Mouse (Mus musculus): Measurements from ENCODE around the gene Pik3cg. TPM values are rescaled to one million over a fixed set of nuclear protein-coding genes. Genes with fewer than 3 reads are reported as not detected.

Gene Pik3cg
- polyA plus RNA-seq, 1 experiment from 2014 or later, result 3.9 TPM

GRCm38 (mm10) chr12:32127599-32128507, 80.6 kb downstream of the Pik3cg start:
- Histone ChIP-seq H3K36me3 (ENCODE audit: control insufficient read depth, insufficient read depth, low read length) (no peaks in the 10 kb centered on the region), H3K4me3 (ENCODE audit: low read depth, low read length) (no peak overlapping the region), H3K4me1 (ENCODE audit: control insufficient read depth, insufficient read depth, low read length) (no peaks in the 10 kb centered on the region), H3K4me2 (replicated peaks; ENCODE audit: low read depth, low read length) (no peak overlapping the region), H3K27me3 (ENCODE audit: control insufficient read depth, insufficient read depth, low read length) (no peaks in the 10 kb centered on the region), H3K27ac (ENCODE audit: low read length) (no peak overlapping the region), H3K9ac (replicated peaks; ENCODE audit: low read depth, low read length) (no peak overlapping the region), H3K9me3 (ENCODE audit: control insufficient read depth, low read depth, low read length) (no peaks in the 10 kb centered on the region)
- no peak for ATAC-seq (ENCODE audit: insufficient number of reproducible peaks, insufficient read depth, low FRiP score, low read depth)
- WGBS, result 35% methylated on average over 14 of the region's 14 CpGs

GRCm38 (mm10) chr12:32127158-32127557, 81.3 kb downstream of the Pik3cg start:
- no peaks in the 10 kb centered on the region for H3K4me1 ChIP-seq (ENCODE audit: control insufficient read depth, insufficient read depth, low read length)
- H3K4me3 ChIP-seq (ENCODE audit: low read depth, low read length), result no peak overlapping the region
- no peaks in the 10 kb centered on the region for H3K36me3 ChIP-seq (ENCODE audit: control insufficient read depth, insufficient read depth, low read length)
- 67% methylated on average over 2 of the region's 2 CpGs for WGBS
- H3K27ac ChIP-seq (ENCODE audit: low read length), result no peak overlapping the region
- no peak for ATAC-seq (ENCODE audit: insufficient number of reproducible peaks, insufficient read depth, low FRiP score, low read depth)
- H3K9ac ChIP-seq (replicated peaks; ENCODE audit: low read depth, low read length), result no peak overlapping the region
- no peaks in the 10 kb centered on the region for H3K27me3 ChIP-seq (ENCODE audit: control insufficient read depth, insufficient read depth, low read length)
- no peaks in the 10 kb centered on the region for H3K9me3 ChIP-seq (ENCODE audit: control insufficient read depth, low read depth, low read length)
- no peak overlapping the region for H3K4me2 ChIP-seq (replicated peaks; ENCODE audit: low read depth, low read length)

GRCm38 (mm10) chr12:32124456-32124855, 84.0 kb downstream of the Pik3cg start:
- no peak overlapping the region for H3K27ac ChIP-seq (ENCODE audit: low read length)
- no peak overlapping the region for H3K4me3 ChIP-seq (ENCODE audit: low read depth, low read length)
- no peaks in the 10 kb centered on the region for H3K36me3 ChIP-seq (ENCODE audit: control insufficient read depth, insufficient read depth, low read length)
- WGBS, result 85% methylated on average over 2 of the region's 2 CpGs
- H3K9me3 ChIP-seq (ENCODE audit: control insufficient read depth, low read depth, low read length), result no peaks in the 10 kb centered on the region
- ATAC-seq (ENCODE audit: insufficient number of reproducible peaks, insufficient read depth, low FRiP score, low read depth), result no peak
- H3K4me1 ChIP-seq (ENCODE audit: control insufficient read depth, insufficient read depth, low read length), result no peaks in the 10 kb centered on the region
- no peak overlapping the region for H3K4me2 ChIP-seq (replicated peaks; ENCODE audit: low read depth, low read length)
- no peak overlapping the region for H3K9ac ChIP-seq (replicated peaks; ENCODE audit: low read depth, low read length)
- H3K27me3 ChIP-seq (ENCODE audit: control insufficient read depth, insufficient read depth, low read length), result no peaks in the 10 kb centered on the region

DNA sequence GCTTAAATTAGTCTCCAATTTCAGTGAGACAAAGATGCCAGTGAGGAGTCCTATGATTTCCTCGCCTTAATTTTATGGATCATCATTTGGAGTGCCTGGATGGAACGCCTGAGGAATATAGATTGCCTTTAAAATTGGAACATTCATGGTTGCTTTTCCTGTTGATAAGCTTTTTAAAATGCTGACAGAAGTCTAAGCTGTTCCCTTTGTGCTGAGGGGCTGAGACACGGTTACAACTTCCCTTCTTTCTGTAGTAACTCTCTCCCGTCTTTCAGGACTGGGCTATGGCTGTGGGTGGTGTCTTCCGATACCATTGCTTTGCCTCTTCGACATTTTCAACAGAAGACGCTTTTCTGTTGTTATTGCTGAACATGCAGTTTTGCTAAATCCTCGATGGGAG, 84.4 kb downstream of the Pik3cg start:
- WGBS, result 86% methylated on average over 8 of the region's 8 CpGs
- ATAC-seq (ENCODE audit: insufficient number of reproducible peaks, insufficient read depth, low FRiP score, low read depth), result no peak

DNA sequence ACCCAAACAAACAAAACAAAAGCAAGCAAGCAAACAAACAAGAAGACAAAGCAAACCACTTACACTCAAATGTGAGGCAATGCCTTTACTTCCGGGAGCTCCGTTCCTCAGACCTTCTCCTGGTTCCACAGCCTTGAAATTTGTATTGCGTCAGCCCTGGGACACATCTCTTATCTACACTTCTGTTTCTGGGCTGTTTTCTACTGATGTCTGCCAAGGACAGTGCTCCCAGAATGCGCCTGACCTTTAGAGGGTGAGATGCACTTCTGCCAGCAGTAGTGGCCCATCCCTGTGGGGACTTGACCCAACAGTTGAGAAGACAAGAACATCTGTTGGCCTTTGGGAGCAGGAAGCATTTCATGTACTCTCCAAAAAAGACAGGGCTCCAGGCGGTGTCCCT, 84.9 kb downstream of the Pik3cg start:
- Histone ChIP-seq H3K27ac (ENCODE audit: low read length) (no peak overlapping the region), H3K9ac (replicated peaks; ENCODE audit: low read depth, low read length) (no peak overlapping the region), H3K4me1 (ENCODE audit: control insufficient read depth, insufficient read depth, low read length) (no peaks in the 10 kb centered on the region), H3K36me3 (ENCODE audit: control insufficient read depth, insufficient read depth, low read length) (no peaks in the 10 kb centered on the region), H3K4me2 (replicated peaks; ENCODE audit: low read depth, low read length) (no peak overlapping the region), H3K4me3 (ENCODE audit: low read depth, low read length) (no peak overlapping the region), H3K27me3 (ENCODE audit: control insufficient read depth, insufficient read depth, low read length) (no peaks in the 10 kb centered on the region), H3K9me3 (ENCODE audit: control insufficient read depth, low read depth, low read length) (no peaks in the 10 kb centered on the region)
- WGBS, result 76% methylated on average over 5 of the region's 5 CpGs
- ATAC-seq (ENCODE audit: insufficient number of reproducible peaks, insufficient read depth, low FRiP score, low read depth), result no peak

More for the DNA sequence above, 84.4 kb downstream of the Pik3cg start:
- no peak overlapping the region for H3K9ac ChIP-seq (replicated peaks; ENCODE audit: low read depth, low read length)
- H3K36me3 ChIP-seq (ENCODE audit: control insufficient read depth, insufficient read depth, low read length), result no peaks in the 10 kb centered on the region
- H3K4me2 ChIP-seq (replicated peaks; ENCODE audit: low read depth, low read length), result no peak overlapping the region
- H3K4me1 ChIP-seq (ENCODE audit: control insufficient read depth, insufficient read depth, low read length), result no peaks in the 10 kb centered on the region
- H3K4me3 ChIP-seq (ENCODE audit: low read depth, low read length), result no peak overlapping the region
- H3K27ac ChIP-seq (ENCODE audit: low read length), result no peak overlapping the region
- no peaks in the 10 kb centered on the region for H3K27me3 ChIP-seq (ENCODE audit: control insufficient read depth, insufficient read depth, low read length)
- H3K9me3 ChIP-seq (ENCODE audit: control insufficient read depth, low read depth, low read length), result no peaks in the 10 kb centered on the region

Other genes with a start within 250 kb of the Pik3cg start
- 34.0 and 38.7 TPM in 2 replicates for gene Prkar2b, start 147.4 kb downstream of the Pik3cg start, polyA plus RNA-seq (2014; fragmentation: Nextera tagmentation; extraction: Ambion mirVana)
- 4.0 and 4.3 TPM in 2 replicates for gene Ccdc71l, start 170.0 kb upstream of the Pik3cg start, polyA plus RNA-seq (2014; fragmentation: Nextera tagmentation; extraction: Ambion mirVana)